Mouse (Mus musculus) forebrain, embryonic 16.5 days (tissue): Measurements from ENCODE around the gene Scel. TPM values are rescaled to one million over a fixed set of nuclear protein-coding genes. Genes with fewer than 3 reads are reported as not detected.

Experiments used
- ATAC-seq: fragments of 200-750 bp; cut with Nextera tagmentation; 2 replicates; pipeline ENCODE4 v1.8.0; 2017; ENCODE audit warnings: mild to moderate bottlenecking, moderate library complexity
- H3K27ac ChIP-seq: fragments of 300-500 bp; sonication (generic); 2 replicates; pipeline ENCODE4 v1.5.1; 2014; ENCODE audit warnings: low read length, control low read depth
- H3K27me3 ChIP-seq: fragments of 300-500 bp; sonication (generic); replicated peaks from 2 replicates; pipeline ENCODE4 v1.6.1; 2014; ENCODE audit warnings: low read length; ENCODE audit not compliant: control insufficient read depth, insufficient read depth
- H3K36me3 ChIP-seq: fragments of 300-500 bp; sonication (generic); 2 replicates; pipeline ENCODE4 v1.6.1; 2014; ENCODE audit not compliant: control insufficient read depth, insufficient read depth
- H3K4me1 ChIP-seq: fragments of 300-500 bp; sonication (generic); replicated peaks from 2 replicates; pipeline ENCODE4 v1.6.1; 2014; ENCODE audit warnings: low read length; ENCODE audit not compliant: control insufficient read depth, insufficient read depth
- H3K4me2 ChIP-seq: fragments of 300-500 bp; sonication (generic); 2 replicates; pipeline ENCODE4 v1.6.1; 2014; ENCODE audit warnings: mild to moderate bottlenecking, low read length, control low read depth
- H3K4me3 ChIP-seq: fragments of 300-500 bp; sonication (generic); replicated peaks from 2 replicates; pipeline ENCODE4 v1.5.1; 2014; ENCODE audit warnings: mild to moderate bottlenecking, low read length, control low read depth
- H3K9ac ChIP-seq: fragments of 300-500 bp; sonication (generic); replicated peaks from 2 replicates; pipeline ENCODE4 v1.6.1; 2014; ENCODE audit warnings: low read depth, low read length, control low read depth
- H3K9me3 ChIP-seq: fragments of 300-500 bp; sonication (generic); 2 replicates; pipeline ENCODE4 v1.6.1; 2016; ENCODE audit warnings: low read length; ENCODE audit not compliant: control insufficient read depth
- WGBS: fragments of 180-500 bp; shearing (Covaris S2); extraction: QIAGEN DNeasy Blood & Tissue Kit; methylation state at CpG from one replicate; pipeline ENCODE4 v1.1.7; 2014; 5-methylcytosine and 5-hydroxymethylcytosine counted together
- polyA plus RNA-seq: library from polyadenylated mRNA; unstranded; fragments of >200 nt; fragmentation: Nextera tagmentation; extraction: Ambion mirVana; gene quantifications from 2 replicates; pipeline ENCODE4 v1.2.1, GENCODE M21; 2015

The Scel gene
- polyA plus RNA-seq, 1 experiment from 2014 or later = not detected

DNA sequence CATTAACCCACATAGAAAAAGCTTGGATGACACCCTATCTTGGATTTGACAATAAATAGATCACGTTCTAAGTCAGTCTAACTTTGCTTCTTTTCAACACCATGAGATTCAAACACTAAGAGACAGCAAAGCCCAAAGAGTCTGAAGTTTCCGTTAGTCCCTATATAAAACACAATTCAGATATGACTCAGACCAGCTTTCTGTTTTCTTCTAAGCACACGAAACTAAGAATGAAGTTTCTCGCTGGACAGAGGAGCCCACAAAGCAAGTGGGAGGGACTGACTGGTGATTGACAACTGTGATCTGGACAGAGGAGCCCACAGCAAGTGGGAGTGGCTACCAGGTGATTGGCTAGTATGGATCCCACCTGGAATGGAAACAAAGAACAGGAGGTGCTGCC lies 106.6 kb downstream of the Scel start:
- Histone ChIP-seq H3K27me3 (no peaks in the 10 kb centered on the region), H3K36me3 (no peaks in the 10 kb centered on the region), H3K4me3 (no peak overlapping the region), H3K4me2 (no peak overlapping the region), H3K27ac (no peak overlapping the region), H3K9ac (no peak overlapping the region), H3K9me3 (no peaks in the 10 kb centered on the region), H3K4me1 (no peaks in the 10 kb centered on the region)
- WGBS = 87% methylated on average over 4 of the region's 4 CpGs
- ATAC-seq = no peak

DNA sequence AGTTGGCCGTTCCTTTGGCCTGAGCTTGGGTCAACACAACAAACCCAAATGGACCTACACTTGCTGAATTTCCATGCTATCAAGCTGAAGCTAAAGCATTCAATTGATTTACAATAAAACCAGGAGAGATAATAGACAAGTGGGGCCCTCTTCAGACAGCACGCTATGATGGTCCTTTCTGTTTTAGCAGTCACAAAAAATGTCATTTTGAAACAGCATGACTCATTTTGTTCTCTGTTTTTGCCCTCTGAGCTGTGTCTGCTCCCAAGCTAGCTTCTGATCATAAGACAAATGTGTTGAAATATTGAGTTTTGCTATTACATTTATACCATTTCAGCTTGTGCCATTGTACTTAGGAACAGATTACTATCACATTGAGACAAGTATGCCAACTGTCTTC lies 108.1 kb downstream of the Scel start:
- no peak for ATAC-seq
- 91% methylated on average over 2 of the region's 2 CpGs for WGBS

GRCm38 (mm10) chr14:103626100-103626499 lies 113.0 kb downstream of the Scel start:
- WGBS = 89% methylated on average over 6 of the region's 6 CpGs

More for the DNA sequence above, 108.1 kb downstream of the Scel start:
- Histone ChIP-seq H3K27ac (no peak overlapping the region), H3K4me1 (no peaks in the 10 kb centered on the region), H3K9ac (no peak overlapping the region), H3K36me3 (no peaks in the 10 kb centered on the region), H3K9me3 (no peaks in the 10 kb centered on the region), H3K4me2 (no peak overlapping the region), H3K27me3 (no peaks in the 10 kb centered on the region), H3K4me3 (no peak overlapping the region)

DNA sequence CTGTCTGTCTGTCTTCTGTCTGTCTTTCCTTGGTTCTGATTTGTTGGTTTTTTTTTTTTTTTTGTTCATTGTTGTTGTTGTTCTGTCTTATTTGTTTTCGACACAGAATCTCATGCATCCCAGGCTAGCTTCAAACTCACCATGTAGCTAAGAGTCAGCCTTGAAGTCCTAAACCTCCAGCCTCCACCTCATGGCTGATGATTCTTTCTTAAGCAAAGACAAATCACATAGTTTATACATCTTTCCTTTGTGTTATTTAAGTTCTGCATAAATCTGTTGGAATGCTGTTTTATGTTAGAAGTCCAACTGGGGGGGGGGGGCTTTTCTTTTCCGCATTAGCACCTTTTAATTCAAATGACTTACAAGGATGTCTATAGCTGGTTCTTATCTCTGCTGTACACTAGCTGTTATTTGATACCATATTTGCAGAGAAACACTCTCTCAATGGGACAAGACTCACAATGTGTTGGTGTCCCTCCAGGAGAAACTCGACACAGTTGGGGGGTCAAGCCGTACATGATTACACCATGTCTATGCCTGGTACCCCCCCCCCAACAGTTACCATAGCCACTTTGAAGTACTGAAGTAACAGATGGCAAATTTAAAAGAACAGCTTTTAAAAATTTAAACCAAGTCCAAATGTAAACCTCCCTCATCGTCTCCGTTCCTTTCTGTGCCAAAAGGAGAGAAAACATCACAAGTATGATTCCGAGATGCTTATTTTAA lies 116.7 kb downstream of the Scel start:
- no peak overlapping the region for H3K4me2 ChIP-seq
- no peaks in the 10 kb centered on the region for H3K4me1 ChIP-seq
- H3K27ac ChIP-seq = no peak overlapping the region
- H3K36me3 ChIP-seq = no peaks in the 10 kb centered on the region
- no peaks in the 10 kb centered on the region for H3K27me3 ChIP-seq
- WGBS = 70% methylated on average over 7 of the region's 7 CpGs
- no peak overlapping the region for H3K4me3 ChIP-seq
- no peaks in the 10 kb centered on the region for H3K9me3 ChIP-seq
- peak; percentile 67 for ATAC-seq
- H3K9ac ChIP-seq = no peak overlapping the region

More at GRCm38 (mm10) chr14:103626100-103626499, 113.0 kb downstream of the Scel start:
- no peaks in the 10 kb centered on the region for H3K9me3 ChIP-seq
- no peaks in the 10 kb centered on the region for H3K36me3 ChIP-seq
- H3K4me2 ChIP-seq = no peak overlapping the region
- ATAC-seq = no peak
- no peak overlapping the region for H3K4me3 ChIP-seq
- no peak overlapping the region for H3K9ac ChIP-seq
- no peak overlapping the region for H3K27ac ChIP-seq
- H3K27me3 ChIP-seq = no peaks in the 10 kb centered on the region
- no peaks in the 10 kb centered on the region for H3K4me1 ChIP-seq

GRCm38 (mm10) chr14:103630545-103630944 lies 117.4 kb downstream of the Scel start:
- H3K9ac ChIP-seq = no peak overlapping the region
- no peaks in the 10 kb centered on the region for H3K4me1 ChIP-seq
- no peaks in the 10 kb centered on the region for H3K27me3 ChIP-seq
- WGBS = 74% methylated on average over 8 of the region's 8 CpGs
- no peaks in the 10 kb centered on the region for H3K36me3 ChIP-seq
- no peak overlapping the region for H3K27ac ChIP-seq
- H3K4me2 ChIP-seq = no peak overlapping the region
- H3K9me3 ChIP-seq = no peaks in the 10 kb centered on the region
- H3K4me3 ChIP-seq = no peak overlapping the region
- ATAC-seq = peak; percentile 52

DNA sequence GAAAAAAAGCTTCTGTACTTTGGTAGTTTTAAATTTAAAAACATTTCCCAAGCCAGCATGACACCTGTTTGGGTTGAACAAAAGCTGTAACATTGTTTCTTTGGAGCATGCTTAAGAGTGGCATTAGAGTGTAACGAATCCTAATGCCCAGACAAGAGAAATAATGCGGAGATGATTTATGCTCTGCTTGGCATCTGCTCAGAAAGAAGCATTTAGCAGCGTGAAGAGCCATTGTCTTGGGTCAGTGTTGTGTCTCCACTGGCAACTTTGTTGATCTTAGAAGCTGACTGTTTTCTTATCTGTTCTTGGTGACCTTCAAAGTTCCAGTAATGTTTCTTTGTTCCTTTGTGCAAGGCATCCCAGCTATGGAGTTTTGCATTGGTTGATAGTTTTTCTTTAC lies 130.8 kb downstream of the Scel start:
- no peak overlapping the region for H3K4me2 ChIP-seq
- no peak overlapping the region for H3K27ac ChIP-seq
- no peak overlapping the region for H3K4me3 ChIP-seq
- no peaks in the 10 kb centered on the region for H3K27me3 ChIP-seq
- H3K4me1 ChIP-seq = peaks cover 5% of the 10 kb centered on the region
- H3K9ac ChIP-seq = no peak overlapping the region
- ATAC-seq = no peak
- H3K36me3 ChIP-seq = no peaks in the 10 kb centered on the region
- WGBS = 54% methylated on average over 3 of the region's 3 CpGs
- no peaks in the 10 kb centered on the region for H3K9me3 ChIP-seq

- Histone ChIP-seq H3K9ac (no peak overlapping the region), H3K4me2 (no peak overlapping the region)
Measured at GRCm38 (mm10) chr14:103647981-103648380, 134.8 kb downstream of the Scel start.

DNA sequence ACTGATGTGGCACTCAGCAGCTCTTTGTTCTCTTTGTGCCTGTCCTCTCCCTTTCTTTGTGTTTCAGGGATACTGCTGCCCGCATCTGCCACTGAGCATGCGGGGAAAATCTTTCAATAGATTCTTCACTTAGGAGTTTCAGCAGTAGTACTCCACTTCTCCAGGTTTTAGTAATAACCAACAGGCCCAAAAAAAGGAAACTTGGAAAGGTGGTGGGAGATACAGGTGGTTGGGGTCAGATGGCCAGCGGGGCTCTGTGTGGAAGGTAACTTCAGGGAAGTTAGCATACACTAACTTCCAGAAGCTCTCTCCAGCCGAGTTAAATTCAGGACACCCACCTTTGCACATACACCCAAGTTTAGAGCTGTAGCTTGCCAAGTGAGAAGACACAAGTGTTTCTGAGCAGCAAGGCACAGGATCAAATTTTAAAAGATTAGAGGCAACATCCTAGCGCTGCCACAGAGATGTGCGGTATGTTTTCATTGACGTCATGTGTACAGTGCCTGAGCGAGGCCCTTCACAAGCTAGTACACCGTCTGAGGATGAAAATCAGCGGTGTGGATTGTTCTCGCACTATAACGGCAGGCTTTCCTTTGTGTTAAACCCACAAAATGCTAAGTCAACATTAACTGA lies 135.6 kb downstream of the Scel start:
- peak overlapping the region; percentile 78 for H3K4me2 ChIP-seq
- peak overlapping the region; percentile 74 for H3K27ac ChIP-seq
- 9% methylated on average over 12 of the region's 12 CpGs for WGBS
- peak overlapping the region; percentile 18 for H3K4me3 ChIP-seq
- H3K4me1 ChIP-seq = peaks cover 35% of the 10 kb centered on the region
- ATAC-seq = no peak
- no peaks in the 10 kb centered on the region for H3K27me3 ChIP-seq
- H3K9me3 ChIP-seq = no peaks in the 10 kb centered on the region
- no peak overlapping the region for H3K9ac ChIP-seq
- H3K36me3 ChIP-seq = no peaks in the 10 kb centered on the region

More at GRCm38 (mm10) chr14:103647981-103648380, 134.8 kb downstream of the Scel start:
- Histone ChIP-seq H3K4me1 (peaks cover 29% of the 10 kb centered on the region), H3K27ac (peak overlapping the region; percentile 74), H3K36me3 (no peaks in the 10 kb centered on the region), H3K27me3 (no peaks in the 10 kb centered on the region), H3K4me3 (no peak overlapping the region), H3K9me3 (no peaks in the 10 kb centered on the region)
- WGBS = 19% methylated on average over 2 of the region's 2 CpGs
- no peak for ATAC-seq

DNA sequence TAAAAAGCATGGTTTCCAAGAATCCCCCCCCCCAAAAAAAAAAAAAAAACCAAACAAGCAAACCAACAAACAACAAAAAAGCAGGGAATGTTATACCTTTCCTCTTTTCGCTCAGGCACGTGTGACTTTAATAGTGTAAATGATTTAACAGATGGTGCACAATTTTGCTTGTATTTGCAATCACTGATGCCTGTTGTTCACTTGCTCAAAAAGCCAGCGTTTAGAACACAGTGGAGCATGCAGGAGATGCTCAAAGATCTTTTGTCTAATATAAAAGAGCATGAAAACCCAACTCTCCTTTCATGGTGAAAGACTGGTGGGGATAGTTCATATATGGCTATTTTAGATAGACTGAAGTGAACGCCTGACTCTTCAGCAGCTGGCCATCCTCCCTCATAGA lies 136.2 kb downstream of the Scel start:
- Histone ChIP-seq H3K4me3 (peak overlapping the region; percentile 99), H3K9me3 (no peaks in the 10 kb centered on the region), H3K9ac (peak overlapping the region; percentile 97; the same call in 1 of the 2 replicates), H3K27ac (peak overlapping the region; percentile 99), H3K27me3 (no peaks in the 10 kb centered on the region), H3K36me3 (no peaks in the 10 kb centered on the region), H3K4me1 (peaks cover 39% of the 10 kb centered on the region), H3K4me2 (peak overlapping the region; percentile 78)
- 22% methylated on average over 4 of the region's 4 CpGs for WGBS
- ATAC-seq = no peak
